Mouse (Mus musculus): Measurements from ENCODE around the gene Mettl5. TPM values are rescaled to one million over a fixed set of nuclear protein-coding genes. Genes with fewer than 3 reads are reported as not detected.

Gene Mettl5
- polyA plus RNA-seq, 1 experiment = not detected

DNA sequence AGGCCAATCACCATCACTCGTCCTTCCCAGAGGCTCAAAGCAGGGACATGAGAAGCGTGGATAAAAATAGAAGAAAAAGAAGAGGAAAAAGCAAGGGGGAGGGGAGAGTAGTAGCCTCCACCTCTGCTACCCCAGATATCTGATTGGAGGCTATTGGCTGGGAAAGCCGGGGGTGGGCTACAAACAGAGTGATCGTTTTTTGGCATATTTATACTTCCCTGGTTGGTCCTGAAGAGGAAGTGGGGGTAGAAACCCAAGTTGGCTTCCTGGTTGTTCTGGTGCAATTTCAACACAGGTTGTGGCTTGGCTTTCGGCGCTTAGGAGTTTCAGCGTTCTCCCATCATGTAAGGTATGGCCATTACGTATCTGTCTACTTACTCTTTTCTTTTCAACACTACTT lies 63.7 kb downstream of the Mettl5 start, which contains the start of gene Klhl23:
Gene Klhl23 (plus strand): TSS at position 234 of the 400 bp plus-strand sequence.
- Histone ChIP-seq H3K27ac (ENCODE audit: insufficient read depth, low read depth, low read length) (peak within 1 kb of the TSS; percentile 84), H3K4me1 (ENCODE audit: control insufficient read depth, insufficient read depth, low read length) (peaks cover 9% of the 10 kb centered on the region), H3K4me3 (ENCODE audit: insufficient read depth, low read depth, low read length) (peak within 1 kb of the TSS; percentile 100)
- WGBS = 19% methylated on average over 8 of the region's 8 CpGs
- TF ChIP-seq POLR2A (IDR thresholded peaks at IDR 0.05; ENCODE audit: insufficient read depth, low read depth, low read length) = no peak
- no peak for TF ChIP-seq CTCF (IDR thresholded peaks at IDR 0.05; ENCODE audit: insufficient read depth, low read depth, low read length)

Other genes starting within 250 kb of the Mettl5 start
- gene Bbs5, start 238.4 kb downstream of the Mettl5 start, polyA plus RNA-seq (2012; ENCODE audit: insufficient read depth, insufficient read length, low replicate concordance, missing spikeins) = not detected in 2 replicates
- not detected in 2 replicates for gene Klhl41, start 215.5 kb downstream of the Mettl5 start, polyA plus RNA-seq (2012; ENCODE audit: insufficient read depth, insufficient read length, low replicate concordance, missing spikeins)
- not detected in 2 replicates for gene Fastkd1, start 172.1 kb downstream of the Mettl5 start, polyA plus RNA-seq (2012; ENCODE audit: insufficient read depth, insufficient read length, low replicate concordance, missing spikeins)
- gene Ppig, start 163.1 kb downstream of the Mettl5 start, polyA plus RNA-seq (2012; ENCODE audit: insufficient read depth, insufficient read length, low replicate concordance, missing spikeins) = 155 TPM in 1 of 2 replicates, not detected in the other
- not detected in 2 replicates for gene Ccdc173, start 96.0 kb downstream of the Mettl5 start, polyA plus RNA-seq (2012; ENCODE audit: insufficient read depth, insufficient read length, low replicate concordance, missing spikeins)
- not detected in 2 replicates for gene Phospho2, start 96.0 kb downstream of the Mettl5 start, polyA plus RNA-seq (2012; ENCODE audit: insufficient read depth, insufficient read length, low replicate concordance, missing spikeins)
- not detected in 2 replicates for gene Klhl23, start 63.7 kb downstream of the Mettl5 start, polyA plus RNA-seq (2012; ENCODE audit: insufficient read depth, insufficient read length, low replicate concordance, missing spikeins)
- gene Ssb, start 24.1 kb downstream of the Mettl5 start, polyA plus RNA-seq (2012; ENCODE audit: insufficient read depth, insufficient read length, low replicate concordance, missing spikeins) = 660 TPM in 1 of 2 replicates, not detected in the other
- gene Ubr3, start 11.6 kb upstream of the Mettl5 start, polyA plus RNA-seq (2012; ENCODE audit: insufficient read depth, insufficient read length, low replicate concordance, missing spikeins) = 194 TPM in 1 of 2 replicates, not detected in the other
- not detected in 2 replicates for gene Myo3b, start 153.5 kb upstream of the Mettl5 start, polyA plus RNA-seq (2012; ENCODE audit: insufficient read depth, insufficient read length, low replicate concordance, missing spikeins)

Measured in olfactory bulb, adult 2 months (tissue).